Mouse (Mus musculus): ENCODE results near the gene Ppp1r8.
A peak's percentile ranks its signal among the peaks of the same experiment; 100 is the strongest.
"Not testable (repeated sequence)": the region's sequence is repeated elsewhere in the genome, so short reads cannot be mapped to it uniquely, and the experiment has no call there.

Ppp1r8 gene

GRCm38 (mm10) chr4:132806620-132807191, 36.3 kb downstream of the Ppp1r8 start:
- no peak for DNase-seq (ENCODE audit: low spot score in 2 of 2)

DNA sequence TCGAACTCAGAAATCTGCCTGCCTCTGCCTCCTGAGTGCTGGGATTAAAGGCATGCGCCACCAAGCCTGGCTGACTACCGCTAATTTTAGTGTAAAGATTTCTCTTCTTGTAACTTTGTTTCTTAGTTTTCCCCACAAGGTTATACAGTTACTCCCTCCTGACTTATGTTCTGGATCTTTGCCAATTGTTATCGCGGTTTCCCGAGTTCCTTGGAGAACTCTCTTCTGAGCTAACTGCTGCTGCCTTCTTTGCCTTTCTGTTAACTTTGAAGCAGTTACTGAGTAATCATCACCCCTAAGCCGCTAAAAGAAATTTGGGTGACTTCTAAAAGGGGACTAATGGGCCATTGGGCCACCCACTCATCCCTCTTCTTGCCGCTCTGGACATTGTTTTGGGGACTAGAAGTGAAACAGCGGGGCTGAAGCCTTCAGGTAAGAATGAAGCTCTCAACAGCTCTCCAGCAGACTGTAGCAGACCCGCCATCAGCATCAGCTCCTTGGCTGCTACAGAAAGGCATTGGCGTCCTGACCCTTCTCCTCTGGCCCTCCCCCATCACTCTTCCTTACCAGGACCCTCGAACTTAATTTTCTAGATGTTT, 37.3 kb downstream of the Ppp1r8 start:
- DNase-seq (ENCODE audit: low spot score in 2 of 2), result no peak

DNA sequence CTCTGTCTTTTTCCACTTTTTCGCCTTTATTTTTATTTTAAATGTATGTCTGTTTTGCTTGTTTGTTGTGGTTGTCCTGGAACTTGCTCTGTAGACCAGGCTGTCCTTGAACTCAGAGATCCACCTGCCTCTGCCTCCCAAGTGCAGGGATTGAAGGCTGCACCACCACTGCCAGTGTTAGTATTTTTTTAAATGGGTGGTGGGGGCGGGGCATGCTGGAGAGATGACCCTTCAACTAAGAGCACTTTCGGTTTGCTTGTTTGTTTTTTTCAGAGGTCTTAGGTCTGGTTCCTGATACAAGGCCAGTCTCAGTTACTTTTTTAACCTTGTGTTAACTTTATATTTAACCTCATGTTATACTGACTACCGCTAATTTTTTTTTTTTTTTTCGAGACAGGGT, 37.8 kb downstream of the Ppp1r8 start:
- DNase-seq (ENCODE audit: low spot score in 2 of 2), result no peak

DNA sequence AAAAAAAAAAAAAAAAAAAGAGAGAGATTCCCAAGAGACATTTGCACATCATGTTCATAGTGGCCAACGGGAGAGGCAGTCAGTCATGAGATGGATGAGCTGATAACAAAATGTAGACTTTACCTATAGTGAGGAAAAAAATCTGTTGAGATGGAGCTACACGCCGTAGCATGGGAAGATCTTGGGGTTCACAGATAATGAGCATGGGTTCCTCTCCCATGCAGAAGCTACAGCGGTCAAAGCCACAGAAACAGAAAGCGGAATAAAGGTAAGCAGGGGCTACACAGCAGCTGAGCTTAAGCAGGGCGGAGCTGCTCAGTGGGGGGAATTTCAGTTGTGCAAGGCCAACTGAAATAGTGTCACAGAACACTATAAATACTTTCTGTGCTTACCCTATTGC, 38.6 kb downstream of the Ppp1r8 start:
- DNase-seq (ENCODE audit: low spot score in 2 of 2), result peak; percentile 29 to 53

DNA sequence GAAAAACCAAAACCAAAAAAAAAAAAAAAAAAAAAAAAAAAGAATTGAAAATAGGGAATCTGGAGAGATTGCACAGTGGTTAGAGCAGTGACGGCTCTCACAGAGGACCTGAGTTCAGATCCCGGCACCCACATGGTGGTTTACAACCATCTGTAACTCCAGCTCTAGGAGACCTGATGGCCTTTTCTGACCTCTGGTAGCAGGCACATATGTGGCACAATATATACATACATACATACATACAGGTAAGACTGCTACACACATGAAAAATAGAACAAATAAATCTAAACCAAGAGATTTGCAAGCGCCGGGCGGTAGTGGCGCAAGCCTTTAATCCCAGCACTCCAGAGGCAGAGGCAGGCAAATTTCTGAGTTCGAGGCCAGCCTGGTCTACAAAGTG, 39.1 kb downstream of the Ppp1r8 start:
- DNase-seq (ENCODE audit: low spot score in 2 of 2), result no peak

- no peak for DNase-seq (ENCODE audit: low spot score in 2 of 2)
These were observed 39.8 kb downstream of the Ppp1r8 start for GRCm38 (mm10) chr4:132803212-132803611.

GRCm38 (mm10) chr4:132802171-132802637, 40.8 kb downstream of the Ppp1r8 start:
- peak in 1 of 2 experiments; percentile 30 for DNase-seq (ENCODE audit: low spot score in 2 of 2)

DNA sequence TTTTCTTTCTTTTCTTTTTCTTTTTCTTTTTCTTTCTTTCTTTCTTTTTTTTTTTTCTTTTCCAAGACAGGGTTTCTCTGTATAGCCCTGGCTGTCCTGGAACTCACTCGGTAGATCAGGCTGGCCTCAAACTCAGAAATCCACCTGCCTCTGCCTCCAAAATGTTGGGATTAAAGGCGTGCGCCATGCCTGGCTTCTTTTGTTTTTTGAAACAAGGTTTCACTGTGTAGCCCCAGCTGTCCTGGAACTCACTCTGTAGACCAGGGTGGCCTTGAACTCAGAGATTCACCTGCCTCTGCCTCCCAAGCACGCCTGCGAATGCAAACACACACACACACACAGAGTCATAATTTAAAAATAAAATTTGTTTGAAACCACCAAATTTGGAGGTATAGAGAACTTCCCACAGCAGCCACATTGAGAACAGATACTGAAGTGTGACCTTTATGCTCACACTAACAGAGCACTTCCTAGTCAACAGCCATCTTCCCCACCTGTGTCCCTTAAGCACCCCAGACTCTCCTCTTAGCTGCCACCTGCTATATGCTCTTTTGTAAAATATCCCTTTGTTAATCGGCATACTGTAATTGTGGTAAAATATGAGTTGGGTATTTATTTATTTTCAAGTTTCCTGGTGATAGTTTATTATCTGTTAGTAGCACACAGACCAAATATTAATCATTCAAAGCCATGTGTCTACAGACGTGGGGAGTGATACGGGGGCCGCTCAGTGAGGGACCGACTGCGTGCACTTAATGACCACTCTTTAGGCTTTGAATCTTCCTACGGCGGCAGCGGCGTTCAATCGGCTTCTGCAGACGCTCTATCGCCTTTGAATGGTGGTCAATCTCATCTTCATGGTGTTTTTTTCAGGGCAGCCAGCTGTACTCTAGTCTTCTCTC, 41.5 kb downstream of the Ppp1r8 start:
- DNase-seq (ENCODE audit: low spot score in 2 of 2), result peak in 1 of 2 experiments; percentile 24

GRCm38 (mm10) chr4:132799845-132800244, 43.1 kb downstream of the Ppp1r8 start:
- DNase-seq (ENCODE audit: low spot score in 2 of 2), result no peak

- not testable (repeated sequence) for DNase-seq (ENCODE audit: low spot score in 2 of 2)
These were observed 44.3 kb downstream of the Ppp1r8 start for GRCm38 (mm10) chr4:132798666-132799065.

- no peak for DNase-seq (ENCODE audit: low spot score in 2 of 2)
These were observed 44.9 kb downstream of the Ppp1r8 start for GRCm38 (mm10) chr4:132798028-132798427.

GRCm38 (mm10) chr4:132797461-132797860, 45.5 kb downstream of the Ppp1r8 start:
- no peak for DNase-seq (ENCODE audit: low spot score in 2 of 2)

DNA sequence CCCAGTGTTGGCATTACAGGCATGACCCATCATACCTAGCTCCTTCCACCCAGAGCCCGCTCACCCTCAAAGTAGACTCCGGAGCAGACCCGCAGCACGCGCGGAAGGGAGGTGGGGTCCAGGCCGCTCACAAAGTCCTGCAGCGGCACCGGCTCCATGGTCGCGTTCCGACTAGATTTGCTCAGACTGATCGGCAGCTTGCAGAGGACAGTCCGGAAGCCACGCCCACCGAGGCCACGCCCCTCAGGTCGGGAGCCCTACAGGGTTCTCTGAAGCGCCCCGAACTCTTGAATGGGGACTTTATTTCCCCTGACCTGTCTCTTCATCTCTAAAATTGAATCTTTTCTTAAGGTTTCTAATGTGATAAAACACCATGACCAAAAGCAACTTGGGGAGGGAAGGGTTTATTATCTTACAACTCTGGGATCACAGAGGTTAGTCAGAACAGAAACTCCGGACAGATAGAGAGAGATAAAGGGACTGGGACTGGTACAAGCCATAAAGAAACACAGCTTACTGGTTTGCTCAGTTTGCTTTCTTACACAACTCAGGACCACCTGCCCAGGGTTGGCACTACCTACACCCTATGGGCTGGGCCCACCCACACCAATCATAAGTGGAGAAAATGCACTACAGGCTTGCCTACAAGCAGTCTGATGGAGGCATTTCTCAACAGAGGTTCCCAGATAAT, 46.6 kb downstream of the Ppp1r8 start, which contains the start of gene Themis2:
TSS of gene Themis2 (minus strand) at position 192 of the 691 bp plus-strand sequence.
- peak; percentile 78 to 86 for DNase-seq (ENCODE audit: low spot score in 2 of 2)

- DNase-seq (ENCODE audit: low spot score in 2 of 2), result no peak
These were observed 47.8 kb downstream of the Ppp1r8 start for GRCm38 (mm10) chr4:132795171-132795570.

GRCm38 (mm10) chr4:132794760-132795159, 48.2 kb downstream of the Ppp1r8 start:
- peak in 1 of 2 experiments; percentile 39 for DNase-seq (ENCODE audit: low spot score in 2 of 2)

- peak in 1 of 2 experiments; percentile 46 for DNase-seq (ENCODE audit: low spot score in 2 of 2)
These were observed 48.9 kb downstream of the Ppp1r8 start for GRCm38 (mm10) chr4:132794028-132794427.

GRCm38 (mm10) chr4:132793322-132794004, 49.5 kb downstream of the Ppp1r8 start:
- not testable (repeated sequence) for DNase-seq (ENCODE audit: low spot score in 2 of 2)

DNA sequence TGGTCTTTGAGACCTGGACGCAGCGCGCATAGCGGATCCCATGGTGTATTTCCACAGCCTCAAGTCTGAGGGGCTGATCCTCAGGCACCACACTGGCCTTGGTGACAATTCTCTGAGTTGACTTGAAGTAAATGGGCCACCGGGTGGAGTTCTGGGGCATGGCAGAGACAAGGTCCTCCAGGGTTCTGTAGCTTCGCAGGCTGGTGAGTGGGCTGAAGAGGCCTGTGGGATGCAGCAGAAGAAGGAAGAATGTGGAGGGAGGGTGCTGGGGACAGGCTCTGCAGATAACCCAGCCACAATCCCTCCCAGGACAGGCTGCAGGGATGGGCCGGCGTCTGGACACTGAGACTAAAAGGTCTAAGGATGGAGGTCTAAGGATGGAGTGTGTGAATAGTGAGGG, 53.2 kb downstream of the Ppp1r8 start:
- DNase-seq (ENCODE audit: low spot score in 2 of 2), result no peak

GRCm38 (mm10) chr4:132785228-132785627, 57.7 kb downstream of the Ppp1r8 start:
- no peak for DNase-seq (ENCODE audit: low spot score in 2 of 2)

DNA sequence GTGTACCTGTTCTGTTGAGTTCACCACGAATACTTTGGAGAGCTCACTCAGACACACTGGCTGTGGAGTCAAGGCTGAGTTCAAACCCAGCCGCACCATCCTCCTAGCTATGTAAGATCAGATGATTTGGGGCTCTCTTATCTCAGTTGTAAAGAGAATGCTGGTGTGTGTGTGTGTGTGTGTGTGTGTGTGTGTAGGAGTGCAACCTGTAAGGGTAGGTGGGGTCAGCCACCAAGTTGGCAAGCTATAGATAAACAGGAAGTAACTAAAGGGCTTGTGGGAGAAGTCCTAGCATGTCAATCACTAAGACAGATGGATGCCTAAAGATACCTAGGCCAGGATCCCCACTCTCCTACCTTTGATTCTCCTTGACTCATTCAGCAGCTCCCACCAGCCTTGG, 59.2 kb downstream of the Ppp1r8 start:
- DNase-seq (ENCODE audit: low spot score in 2 of 2), result no peak

- peak in 1 of 2 experiments; percentile 42 for DNase-seq (ENCODE audit: low spot score in 2 of 2)
These were observed 62.7 kb downstream of the Ppp1r8 start for GRCm38 (mm10) chr4:132780288-132780687.
